Mouse (Mus musculus) hematopoietic multipotent progenitor cell, adult 10-12 weeks (in vitro differentiated cells): ENCODE data around the gene Ugt1a10. TPM values are rescaled to one million over a fixed set of nuclear protein-coding genes. Genes with fewer than 3 reads are reported as not detected.

Experiments
- polyA plus RNA-seq: library from polyadenylated mRNA; stranded (reverse); fragments of >175 nt; gene quantifications from 2 replicates; pipeline ENCODE4 v1.2.3, GENCODE M21; 2012; ENCODE audit warnings: low replicate concordance

Ugt1a10 gene
- not detected in 2 replicates for polyA plus RNA-seq

DNA sequence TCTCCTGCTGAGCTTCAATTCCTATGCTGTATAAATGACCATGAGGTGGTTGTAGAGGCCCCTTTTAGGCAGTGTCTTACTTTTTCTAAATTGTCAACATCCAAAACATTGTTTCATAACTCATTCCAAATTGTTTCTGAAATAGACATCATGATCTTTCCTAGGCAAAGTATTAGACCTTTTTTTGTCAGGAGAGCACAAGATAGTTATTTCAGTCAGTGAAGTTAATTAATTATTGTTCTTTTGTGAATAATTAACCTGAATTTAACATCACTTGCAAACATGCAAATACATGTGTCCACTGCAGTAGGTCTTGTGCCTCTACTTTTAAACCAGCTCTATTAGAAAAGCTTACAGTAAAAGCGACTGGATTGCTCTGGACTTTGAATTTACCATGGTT lies at the start of gene Ugt1a10:
Gene Ugt1a10 (plus strand): TSS at position 301 of the 400 bp plus-strand sequence.

DNA sequence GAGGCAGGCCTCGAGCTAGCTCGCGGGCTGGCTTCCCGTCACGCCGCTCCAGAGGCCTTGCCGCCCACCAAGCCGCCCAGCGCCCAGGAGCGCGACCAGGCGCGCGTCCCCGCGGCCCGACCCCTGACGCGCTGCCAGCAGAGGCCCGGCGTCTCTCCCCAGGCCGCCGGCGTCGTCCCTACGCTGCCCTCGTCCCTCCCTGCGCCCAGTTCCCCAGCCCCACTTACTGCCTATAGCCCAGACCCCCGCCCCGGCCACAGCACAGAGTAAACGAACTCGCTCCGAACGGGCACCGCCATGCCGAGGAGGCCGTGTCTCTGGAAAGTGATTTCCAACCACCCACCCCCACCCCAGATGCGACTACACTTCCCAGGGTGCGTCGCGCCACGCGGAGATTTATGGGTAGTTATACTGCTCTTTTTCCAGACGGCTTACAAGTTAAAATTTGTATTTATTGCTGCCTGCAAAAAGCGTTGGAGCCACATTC lies 46.9 kb upstream of the Ugt1a10 start, which contains the start of gene Usp40:
Gene Usp40 (minus strand): TSS at position 341 of the 487 bp plus-strand sequence.

DNA sequence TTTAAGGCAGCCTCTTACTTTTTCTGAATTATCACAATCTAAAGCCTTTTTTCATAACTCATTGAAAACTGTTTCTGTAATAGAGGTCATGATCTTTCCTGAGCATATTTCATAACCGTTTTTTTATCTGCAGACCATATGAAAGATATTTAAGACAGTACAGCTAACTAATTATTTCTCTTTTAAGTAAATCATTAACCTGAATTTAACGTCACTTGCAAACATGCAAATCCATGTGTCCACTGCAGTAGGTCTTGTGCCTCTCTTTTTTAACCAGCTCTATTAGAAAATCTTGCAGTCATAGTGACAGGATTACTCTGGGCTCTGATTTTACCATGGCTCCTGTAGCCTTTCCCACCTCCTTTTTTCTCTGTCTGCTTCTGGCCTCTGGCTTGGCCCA lies 15.3 kb downstream of the Ugt1a10 start, which contains the start of gene Ugt1a9:
Gene Ugt1a9 (plus strand): TSS at position 306 of the 400 bp plus-strand sequence.

DNA sequence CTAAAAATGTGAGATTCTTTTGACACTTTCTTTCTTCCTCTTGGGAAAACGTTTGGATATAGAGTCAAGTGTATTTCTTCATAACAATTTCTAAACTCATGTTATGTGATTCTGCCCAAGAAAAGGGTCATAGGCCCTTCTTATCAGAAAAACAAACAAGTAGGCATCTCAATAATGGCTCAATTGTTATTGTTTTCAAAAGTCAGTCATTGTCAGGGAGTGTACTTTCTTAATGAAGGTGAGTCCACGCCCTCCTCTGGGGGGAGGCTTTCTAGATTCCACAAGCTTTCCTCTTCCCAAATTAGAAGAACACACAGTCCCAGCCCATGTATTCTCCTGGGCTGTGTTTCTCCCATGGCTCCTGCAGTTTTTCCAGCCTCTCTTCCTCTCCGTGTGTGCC lies 32.3 kb downstream of the Ugt1a10 start, which contains the start of gene Ugt1a8:
Gene Ugt1a8 (plus strand): TSS at position 301 of the 400 bp plus-strand sequence.

DNA sequence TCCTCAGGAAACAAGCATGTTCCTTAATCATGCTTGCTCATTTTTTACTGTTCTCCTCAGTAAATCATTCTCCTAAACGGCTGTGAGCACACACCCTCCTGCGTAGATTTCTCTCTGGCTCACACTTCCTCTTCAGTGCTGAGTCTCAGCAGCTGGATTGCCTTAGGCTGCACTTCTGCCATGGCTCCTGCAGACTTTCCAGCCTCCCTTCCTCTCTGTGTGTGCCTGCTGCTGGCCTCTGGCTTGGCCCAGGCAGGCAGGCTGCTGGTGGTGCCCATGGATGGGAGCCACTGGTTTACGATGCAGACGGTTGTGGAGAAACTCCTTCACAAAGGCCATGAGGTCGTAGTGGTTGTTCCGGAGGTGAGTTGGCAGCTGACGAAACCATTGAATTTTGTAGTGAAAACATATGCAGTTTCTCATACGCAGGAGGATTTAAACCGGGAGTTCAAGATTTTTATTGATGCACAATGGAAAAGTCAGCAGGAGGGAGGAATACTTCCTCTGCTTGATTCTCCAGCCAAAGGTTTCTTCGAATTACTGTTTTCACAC lies 39.8 kb downstream of the Ugt1a10 start, which contains the start of gene Ugt1a7c:
Gene Ugt1a7c (plus strand): TSS at position 122 of the 552 bp plus-strand sequence.

DNA sequence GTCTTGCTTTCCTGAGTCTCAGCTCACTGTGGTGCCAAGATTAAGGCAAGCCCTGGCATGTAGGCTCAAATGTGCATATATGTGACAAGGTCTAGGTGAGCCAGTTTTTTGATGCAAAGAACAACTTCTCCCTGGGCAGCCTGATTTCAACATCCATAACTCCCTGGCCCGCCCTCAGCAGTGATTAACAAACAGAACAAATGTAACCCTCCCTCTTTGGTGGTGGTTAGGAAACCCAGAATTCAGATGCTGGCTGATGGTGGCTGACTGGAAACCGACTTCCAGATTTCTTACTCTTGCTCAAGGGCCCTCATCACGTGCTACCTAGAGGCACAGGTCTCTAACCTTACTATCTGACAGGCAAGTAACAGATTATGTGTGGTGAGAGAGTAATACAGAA lies 47.8 kb downstream of the Ugt1a10 start, which contains the start of gene Ugt1a6b:
Gene Ugt1a6b (plus strand): TSS at position 234 of the 400 bp plus-strand sequence.

DNA sequence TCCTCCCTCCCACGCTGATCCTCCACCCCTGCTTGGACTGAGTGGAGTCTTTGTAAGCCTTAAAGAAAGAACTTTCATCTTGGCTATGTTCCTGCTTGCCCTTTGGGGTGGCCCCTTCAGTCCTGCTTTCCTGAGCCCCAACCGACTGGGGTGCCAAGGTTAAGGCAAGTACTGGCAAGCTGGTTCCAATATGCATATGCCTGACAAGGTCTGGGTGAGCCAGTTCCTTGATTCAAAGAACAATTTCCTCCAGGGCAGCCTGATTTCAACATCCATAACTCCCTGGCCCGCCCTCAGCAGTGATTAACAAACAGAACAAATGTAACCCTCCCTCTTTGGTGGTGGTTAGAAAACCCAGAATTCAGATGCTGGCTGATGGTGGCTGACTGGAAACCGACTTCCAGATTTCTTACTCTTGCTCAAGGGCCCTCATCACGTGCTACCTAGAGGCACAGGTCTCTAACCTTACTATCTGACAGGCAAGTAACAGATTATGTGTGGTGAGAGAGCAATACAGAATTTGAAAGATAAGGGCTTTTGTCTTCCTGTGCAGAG lies 79.3 kb downstream of the Ugt1a10 start, which contains the start of gene Ugt1a6a:
Gene Ugt1a6a (plus strand): TSS at position 353 of the 555 bp plus-strand sequence.

DNA sequence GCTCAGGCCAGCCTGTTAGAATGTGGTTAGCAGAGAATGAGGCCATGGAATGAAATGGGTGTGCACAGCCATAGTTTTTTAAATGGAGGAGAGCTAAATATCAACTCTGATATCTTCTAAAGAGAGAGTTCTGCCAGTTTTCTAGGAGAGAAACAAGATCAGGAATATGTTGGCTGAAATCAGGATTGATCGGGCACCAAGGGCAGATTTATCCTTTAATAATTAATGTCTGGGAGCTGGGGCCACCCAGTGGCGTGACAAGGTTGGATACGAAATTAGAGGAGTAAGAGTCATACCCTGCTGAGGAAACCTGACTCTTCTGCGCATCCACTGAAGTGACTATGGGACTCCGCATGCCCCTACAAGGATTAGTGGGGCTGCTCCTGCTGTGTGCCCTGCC lies 110.5 kb downstream of the Ugt1a10 start, which contains the start of gene Ugt1a5:
Gene Ugt1a5 (plus strand): TSS at position 302 of the 400 bp plus-strand sequence.

DNA sequence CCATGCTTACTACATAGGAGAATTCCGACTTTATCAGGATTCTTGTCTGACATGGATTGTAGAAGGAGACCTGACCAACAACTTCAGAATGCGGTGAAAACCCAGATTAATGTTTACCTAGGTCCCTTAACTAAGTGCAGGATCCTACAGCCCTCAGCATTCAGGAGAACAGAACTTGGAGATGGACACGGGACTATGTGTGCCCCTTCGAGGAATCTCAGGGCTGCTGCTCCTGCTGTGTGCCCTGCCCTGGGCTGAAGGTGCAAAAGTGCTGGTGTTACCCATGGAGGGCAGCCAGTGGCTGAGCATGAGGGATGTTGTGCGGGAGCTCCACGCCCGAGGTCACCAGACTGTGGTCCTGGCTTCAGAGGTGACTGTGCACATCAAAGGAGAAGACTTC lies 145.3 kb downstream of the Ugt1a10 start, which contains the start of gene Ugt1a2:
Gene Ugt1a2 (plus strand): TSS at position 146 of the 400 bp plus-strand sequence.

DNA sequence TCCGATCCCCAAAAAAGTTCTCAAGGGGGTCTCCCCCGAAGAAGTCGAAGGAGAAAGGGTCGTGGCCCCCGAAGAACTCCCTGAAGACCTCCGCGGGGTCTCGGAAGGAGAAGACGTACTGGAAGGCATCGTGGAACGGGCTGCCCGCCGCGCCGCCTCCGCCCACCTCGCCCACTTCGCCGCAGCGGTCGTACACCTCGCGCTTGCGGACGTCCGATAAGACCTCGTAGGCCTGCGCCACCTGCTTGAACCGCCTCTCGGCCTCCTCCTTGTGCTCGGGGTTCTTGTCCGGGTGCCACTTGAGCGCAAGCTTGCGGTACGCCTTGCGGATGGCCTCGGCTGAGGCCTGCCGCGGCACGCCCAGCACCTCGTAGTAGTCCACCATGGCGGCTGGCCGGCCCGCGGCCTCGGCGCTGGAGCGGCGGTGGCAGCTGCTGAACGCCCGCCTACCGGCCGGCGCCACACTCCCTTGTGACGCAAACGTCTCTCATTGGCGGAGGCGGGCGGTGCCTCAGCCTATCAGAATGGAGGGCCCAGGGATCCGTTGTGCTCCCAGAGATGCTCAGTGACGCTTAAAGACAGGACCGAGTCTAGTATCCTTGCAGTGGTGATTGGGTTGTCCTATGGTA lies 150.2 kb downstream of the Ugt1a10 start, which contains the start of gene Dnajb3:
Gene Dnajb3 (minus strand): TSS at position 489 of the 629 bp plus-strand sequence.

DNA sequence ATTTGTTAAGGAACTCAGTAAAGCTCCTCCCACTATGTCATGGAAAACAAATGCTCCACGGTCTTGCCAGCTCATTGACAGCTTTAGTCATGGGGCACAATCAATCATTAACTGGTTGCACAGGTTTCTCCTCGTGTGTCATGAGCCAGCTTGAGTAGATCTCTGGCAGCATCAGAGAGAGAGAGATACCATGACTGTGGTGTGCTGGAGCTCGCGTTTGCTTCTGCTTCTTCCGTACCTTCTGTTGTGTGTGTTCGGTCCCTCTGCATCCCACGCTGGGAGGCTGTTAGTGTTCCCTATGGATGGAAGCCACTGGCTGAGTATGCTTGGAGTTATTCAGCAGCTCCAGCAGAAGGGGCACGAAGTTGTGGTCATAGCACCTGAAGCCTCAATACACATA lies 156.6 kb downstream of the Ugt1a10 start, which contains the start of gene Ugt1a1:
Gene Ugt1a1 (plus strand): TSS at position 148 of the 400 bp plus-strand sequence.

DNA sequence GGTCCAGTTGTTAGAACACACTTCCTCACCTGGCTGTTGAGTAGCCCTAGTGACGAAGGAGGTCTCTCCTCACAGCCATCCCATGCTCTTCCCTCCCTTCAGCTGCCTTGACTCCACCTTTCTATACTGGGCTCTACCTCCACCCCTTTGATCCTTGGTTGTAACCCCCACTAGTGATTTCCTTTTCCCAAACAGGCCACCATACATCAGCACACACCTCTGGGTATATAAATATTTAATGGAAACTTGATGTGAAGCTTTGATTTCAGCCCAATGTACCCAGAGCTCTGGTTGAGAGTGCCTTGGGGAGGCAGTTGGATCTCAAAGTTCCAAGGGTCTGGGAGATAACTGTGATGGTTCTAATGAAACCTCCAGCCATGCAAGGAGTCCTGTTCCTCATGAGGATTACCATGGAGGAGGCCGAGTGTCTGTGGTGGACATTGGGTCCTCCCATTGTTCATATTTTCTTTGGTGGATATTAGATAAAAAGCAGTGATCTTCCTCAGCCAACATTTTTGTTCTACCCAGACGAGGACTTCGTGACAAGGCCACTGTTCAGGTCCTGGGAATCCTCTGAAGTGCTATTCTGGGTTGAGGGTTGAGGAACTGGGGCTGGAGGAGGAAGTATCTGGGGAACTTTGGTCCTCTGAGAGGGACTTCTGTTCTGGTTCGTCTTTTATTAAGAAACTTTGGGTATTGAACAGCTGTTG lies 171.6 kb downstream of the Ugt1a10 start, which contains the start of gene Mroh2a:
Gene Mroh2a (plus strand): TSS at position 317 of the 710 bp plus-strand sequence.

Other genes starting within 250 kb of the Ugt1a10 start
- 40.4 and 52.8 TPM in 2 replicates for gene Dgkd, start 202.1 kb upstream of the Ugt1a10 start, polyA plus RNA-seq
- 1.3 and 1.4 TPM in 2 replicates for gene Usp40, start 46.8 kb upstream of the Ugt1a10 start, polyA plus RNA-seq
- gene Ugt1a9, start 15.4 kb downstream of the Ugt1a10 start, polyA plus RNA-seq, result not detected in 2 replicates
- not detected in 2 replicates for gene Ugt1a8, start 32.4 kb downstream of the Ugt1a10 start, polyA plus RNA-seq
- 2.5 and 3.3 TPM in 2 replicates for gene Ugt1a7c, start 39.7 kb downstream of the Ugt1a10 start, polyA plus RNA-seq
- gene Ugt1a6b, start 47.9 kb downstream of the Ugt1a10 start, polyA plus RNA-seq, result not detected in 2 replicates
- gene Ugt1a6a, start 79.4 kb downstream of the Ugt1a10 start, polyA plus RNA-seq, result 0.30 TPM in 1 of 2 replicates, not detected in the other
- gene Ugt1a5, start 110.6 kb downstream of the Ugt1a10 start, polyA plus RNA-seq, result not detected in 2 replicates
- gene Ugt1a2, start 145.2 kb downstream of the Ugt1a10 start, polyA plus RNA-seq, result not detected in 2 replicates
- gene Dnajb3, start 150.4 kb downstream of the Ugt1a10 start, polyA plus RNA-seq, result 0.75 and 1.2 TPM in 2 replicates
- gene Ugt1a1, start 156.6 kb downstream of the Ugt1a10 start, polyA plus RNA-seq, result not detected in 2 replicates
- gene Mroh2a, start 171.6 kb downstream of the Ugt1a10 start, polyA plus RNA-seq, result 0.09 and 0.12 TPM in 2 replicates
- 14.4 and 15.0 TPM in 2 replicates for gene Hjurp, start 222.2 kb downstream of the Ugt1a10 start, polyA plus RNA-seq
- not detected in 2 replicates for gene Trpm8, start 222.3 kb downstream of the Ugt1a10 start, polyA plus RNA-seq